Mouse (Mus musculus): ENCODE measurements around the gene Olfr1249. TPM values are rescaled to one million over a fixed set of nuclear protein-coding genes. Genes with fewer than 3 reads are reported as not detected.
"Not testable (repeated sequence)": the region's sequence is repeated elsewhere in the genome, so short reads cannot be mapped to it uniquely, and the experiment has no call there.

Gene Olfr1249
- polyA plus RNA-seq (2016; fragmentation: Nextera tagmentation; extraction: Ambion mirVana): not detected in 2 replicates

DNA sequence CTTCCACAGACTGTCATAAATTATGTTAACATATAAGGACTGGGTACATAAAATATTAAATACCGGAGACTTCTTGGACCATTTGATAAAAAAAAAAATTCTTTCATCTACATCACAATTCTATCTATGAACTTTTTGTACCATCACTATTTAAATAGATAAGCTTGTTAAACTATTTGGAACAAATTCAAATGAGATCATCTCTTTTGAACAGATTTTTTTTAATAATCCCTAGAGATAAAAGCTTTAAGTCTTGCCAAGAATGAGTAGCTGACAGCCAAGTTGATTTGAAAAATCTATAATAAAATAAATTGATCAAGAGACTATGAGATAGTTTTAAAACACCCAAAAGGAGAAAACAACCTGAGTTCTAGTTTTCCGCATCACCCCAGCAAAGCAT lies at the start of gene Olfr1249:
Gene Olfr1249 (minus strand): TSS at position 101 of the 400 bp plus-strand sequence.
- H3K4me3 ChIP-seq: no peak within 1 kb of the TSS
- 95% methylated on average over 2 of the region's 2 CpGs for WGBS

DNA sequence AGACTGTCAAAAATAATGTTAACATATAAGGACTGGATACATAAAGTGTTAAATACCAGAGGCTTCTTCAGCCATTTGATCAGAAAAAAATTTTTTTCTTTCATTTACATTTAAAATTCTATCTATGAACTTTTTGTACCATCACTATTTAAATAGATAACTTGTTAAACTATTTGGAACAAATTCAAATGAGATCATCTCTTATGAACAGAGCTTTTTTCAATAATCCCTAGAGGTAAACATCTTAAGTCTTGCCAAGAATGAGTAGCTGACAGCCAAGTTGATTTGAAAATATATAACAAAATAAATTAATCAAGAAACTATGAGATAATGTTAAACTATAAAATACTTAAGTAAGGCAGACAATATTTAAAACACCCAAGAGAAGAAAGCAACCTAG lies 37.1 kb upstream of the Olfr1249 start, which contains the start of gene Olfr1251:
Gene Olfr1251 (minus strand): TSS at position 101 of the 400 bp plus-strand sequence.
- Histone ChIP-seq H3K27ac (replicated peaks) (no peak within 1 kb of the TSS), H3K36me3 (replicated peaks) (no peaks in the 10 kb centered on the region), H3K4me3 (no peak within 1 kb of the TSS), H3K27me3 (replicated peaks; ENCODE audit: low read depth, poor library complexity, severe bottlenecking) (no peaks in the 10 kb centered on the region), H3K4me1 (no peaks in the 10 kb centered on the region), H3K9me3 (no peaks in the 10 kb centered on the region)
- DNase-seq (ENCODE audit: low spot score): no peak

More for the DNA sequence above, at the start of gene Olfr1249:
- Histone ChIP-seq H3K36me3 (replicated peaks) (no peaks in the 10 kb centered on the region), H3K4me1 (no peaks in the 10 kb centered on the region), H3K27me3 (replicated peaks; ENCODE audit: low read depth, poor library complexity, severe bottlenecking) (no peaks in the 10 kb centered on the region), H3K9me3 (no peaks in the 10 kb centered on the region), H3K27ac (replicated peaks) (no peak within 1 kb of the TSS)
- DNase-seq (ENCODE audit: low spot score): no peak

DNA sequence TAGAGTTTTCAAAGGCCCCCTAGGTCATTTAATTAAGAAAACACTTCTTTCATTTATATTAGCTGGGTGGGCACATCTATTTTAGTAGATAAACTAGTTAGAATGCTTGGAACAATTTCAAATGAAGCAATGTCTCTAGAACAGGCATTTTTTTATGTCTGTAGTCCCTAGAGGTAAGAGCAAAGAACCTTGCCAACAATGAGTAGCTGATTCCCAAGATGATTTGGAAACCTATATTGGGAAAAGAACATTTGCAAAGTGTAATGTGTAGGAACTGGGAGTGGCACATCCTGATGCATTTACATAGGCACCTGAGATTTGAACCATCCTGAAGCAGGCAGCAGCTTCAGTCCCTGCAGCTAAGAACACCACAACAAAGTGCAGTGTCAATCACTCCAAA lies 26.6 kb upstream of the Olfr1249 start, which contains the start of gene Olfr1250:
Gene Olfr1250 (minus strand): TSS at position 101 of the 400 bp plus-strand sequence.
- Histone ChIP-seq H3K4me1 (no peaks in the 10 kb centered on the region), H3K4me3 (no peak within 1 kb of the TSS), H3K9me3 (no peaks in the 10 kb centered on the region), H3K27me3 (replicated peaks; ENCODE audit: low read depth, poor library complexity, severe bottlenecking) (no peaks in the 10 kb centered on the region), H3K27ac (replicated peaks) (no peak within 1 kb of the TSS), H3K36me3 (replicated peaks) (no peaks in the 10 kb centered on the region)
- DNase-seq (ENCODE audit: low spot score): no peak

DNA sequence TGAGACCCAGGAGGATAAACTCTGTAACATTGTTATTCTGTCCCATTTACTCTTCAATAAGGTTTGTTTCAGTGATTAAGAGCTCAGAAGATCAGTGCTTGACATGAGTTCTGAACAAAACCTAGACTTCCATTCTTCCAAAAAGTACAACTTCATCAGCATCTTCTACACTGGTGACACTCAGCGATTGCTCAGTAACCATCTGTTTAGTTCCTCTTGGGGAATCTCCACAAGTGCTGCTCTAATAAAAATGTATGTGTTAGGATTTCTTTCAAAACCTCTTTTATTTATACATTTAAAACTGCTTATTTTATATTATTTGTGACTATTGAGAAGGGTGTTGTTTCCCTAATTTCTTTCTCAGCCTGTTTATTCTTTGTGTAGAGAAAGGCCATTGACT lies 16.6 kb downstream of the Olfr1249 start, which contains the start of gene Olfr1248:
Gene Olfr1248 (minus strand): TSS at position 101 of the 400 bp plus-strand sequence.
- not testable (repeated sequence) for H3K27ac ChIP-seq (replicated peaks); H3K4me3 ChIP-seq; H3K27me3 ChIP-seq (replicated peaks; ENCODE audit: low read depth, poor library complexity, severe bottlenecking); H3K4me1 ChIP-seq; H3K9me3 ChIP-seq; H3K36me3 ChIP-seq (replicated peaks); DNase-seq (ENCODE audit: low spot score)
- 96% methylated on average over 1 of the region's 1 CpGs for WGBS

DNA sequence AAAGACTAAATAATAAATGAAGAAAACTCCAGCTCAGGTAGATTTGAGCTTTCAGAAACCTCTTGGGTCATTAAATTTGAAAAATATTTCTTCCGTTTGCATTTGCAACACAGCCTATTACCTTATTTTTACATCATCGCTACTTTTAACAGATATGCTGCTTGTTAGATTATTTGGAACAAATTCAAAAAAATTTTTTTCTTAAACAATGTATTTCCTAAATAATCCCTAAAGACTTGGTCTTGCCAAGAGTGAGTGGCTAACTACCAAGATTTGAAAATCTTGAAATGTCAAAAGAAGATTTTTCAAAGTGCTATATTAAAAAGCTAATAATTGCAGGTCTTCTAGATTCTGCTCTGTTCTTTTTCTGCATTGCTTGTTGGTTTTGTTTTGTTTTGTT lies 20.8 kb downstream of the Olfr1249 start, which contains the start of gene Olfr1247:
Gene Olfr1247 (minus strand): TSS at position 101 of the 400 bp plus-strand sequence.
- Histone ChIP-seq H3K27ac (replicated peaks) (no peak within 1 kb of the TSS), H3K9me3 (no peaks in the 10 kb centered on the region), H3K4me3 (no peak within 1 kb of the TSS), H3K4me1 (no peaks in the 10 kb centered on the region), H3K36me3 (replicated peaks) (no peaks in the 10 kb centered on the region), H3K27me3 (replicated peaks; ENCODE audit: low read depth, poor library complexity, severe bottlenecking) (no peaks in the 10 kb centered on the region)
- DNase-seq (ENCODE audit: low spot score): no peak
- 95% methylated on average over 2 of the region's 2 CpGs for WGBS

DNA sequence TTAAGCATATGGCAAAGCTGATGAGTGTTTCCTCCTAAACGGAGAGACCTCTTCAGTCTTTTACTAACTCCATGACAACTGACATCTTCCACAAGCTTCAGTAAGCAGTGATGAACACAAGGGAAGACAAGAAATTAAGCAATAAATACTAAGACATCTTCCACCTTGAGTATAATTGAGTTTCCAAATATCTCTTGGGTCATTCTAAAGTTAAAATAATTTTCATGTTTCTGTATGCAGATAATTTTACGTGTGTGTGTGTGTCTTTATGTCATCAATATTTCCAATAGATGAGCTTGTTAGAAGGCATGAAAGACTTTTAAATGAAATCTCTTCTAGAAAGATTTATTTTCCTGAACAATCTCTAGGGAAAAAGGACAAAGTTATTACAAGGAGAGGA lies 41.7 kb downstream of the Olfr1249 start, which contains the start of gene Olfr1246:
Gene Olfr1246 (minus strand): TSS at position 101 of the 400 bp plus-strand sequence.
- H3K27me3 ChIP-seq (replicated peaks; ENCODE audit: low read depth, poor library complexity, severe bottlenecking): no peaks in the 10 kb centered on the region
- no peak for DNase-seq (ENCODE audit: low spot score)
- H3K36me3 ChIP-seq (replicated peaks): no peaks in the 10 kb centered on the region
- WGBS: 77% methylated on average over 2 of the region's 2 CpGs
- no peak within 1 kb of the TSS for H3K27ac ChIP-seq (replicated peaks)
- no peak within 1 kb of the TSS for H3K4me3 ChIP-seq
- no peaks in the 10 kb centered on the region for H3K4me1 ChIP-seq
- no peaks in the 10 kb centered on the region for H3K9me3 ChIP-seq

Other genes with a start within 250 kb of the Olfr1249 start
- gene Olfr1238, start 225.3 kb downstream of the Olfr1249 start, polyA plus RNA-seq (2016; fragmentation: Nextera tagmentation; extraction: Ambion mirVana): not detected in 2 replicates
- not detected in 2 replicates for gene Olfr1239, start 214.6 kb downstream of the Olfr1249 start, polyA plus RNA-seq (2016; fragmentation: Nextera tagmentation; extraction: Ambion mirVana)
- not detected in 2 replicates for gene Olfr1240, start 192.0 kb downstream of the Olfr1249 start, polyA plus RNA-seq (2016; fragmentation: Nextera tagmentation; extraction: Ambion mirVana)
- not detected in 2 replicates for gene Olfr1241, start 147.9 kb downstream of the Olfr1249 start, polyA plus RNA-seq (2016; fragmentation: Nextera tagmentation; extraction: Ambion mirVana)
- gene Olfr1242, start 136.6 kb downstream of the Olfr1249 start, polyA plus RNA-seq (2016; fragmentation: Nextera tagmentation; extraction: Ambion mirVana): not detected in 2 replicates
- gene Olfr1243, start 103.5 kb downstream of the Olfr1249 start, polyA plus RNA-seq (2016; fragmentation: Nextera tagmentation; extraction: Ambion mirVana): not detected in 2 replicates
- gene Olfr1245, start 56.5 kb downstream of the Olfr1249 start, polyA plus RNA-seq (2016; fragmentation: Nextera tagmentation; extraction: Ambion mirVana): not detected in 2 replicates
- gene Olfr1246, start 41.8 kb downstream of the Olfr1249 start, polyA plus RNA-seq (2016; fragmentation: Nextera tagmentation; extraction: Ambion mirVana): not detected in 2 replicates
- gene Olfr1247, start 20.9 kb downstream of the Olfr1249 start, polyA plus RNA-seq (2016; fragmentation: Nextera tagmentation; extraction: Ambion mirVana): not detected in 2 replicates
- not detected in 2 replicates for gene Olfr1248, start 16.7 kb downstream of the Olfr1249 start, polyA plus RNA-seq (2016; fragmentation: Nextera tagmentation; extraction: Ambion mirVana)
- gene Olfr1250, start 26.5 kb upstream of the Olfr1249 start, polyA plus RNA-seq (2016; fragmentation: Nextera tagmentation; extraction: Ambion mirVana): not detected in 2 replicates
- not detected in 2 replicates for gene Olfr1251, start 37.0 kb upstream of the Olfr1249 start, polyA plus RNA-seq (2016; fragmentation: Nextera tagmentation; extraction: Ambion mirVana)
- gene Olfr1252, start 90.0 kb upstream of the Olfr1249 start, polyA plus RNA-seq (2016; fragmentation: Nextera tagmentation; extraction: Ambion mirVana): not detected in 2 replicates
- not detected in 2 replicates for gene Olfr1253, start 122.1 kb upstream of the Olfr1249 start, polyA plus RNA-seq (2016; fragmentation: Nextera tagmentation; extraction: Ambion mirVana)
- not detected in 2 replicates for gene Olfr1254, start 158.6 kb upstream of the Olfr1249 start, polyA plus RNA-seq (2016; fragmentation: Nextera tagmentation; extraction: Ambion mirVana)
- not detected in 2 replicates for gene Olfr1255, start 177.1 kb upstream of the Olfr1249 start, polyA plus RNA-seq (2016; fragmentation: Nextera tagmentation; extraction: Ambion mirVana)
- gene Olfr1256, start 206.6 kb upstream of the Olfr1249 start, polyA plus RNA-seq (2016; fragmentation: Nextera tagmentation; extraction: Ambion mirVana): not detected in 2 replicates
- not detected in 2 replicates for gene Olfr48, start 213.2 kb upstream of the Olfr1249 start, polyA plus RNA-seq (2016; fragmentation: Nextera tagmentation; extraction: Ambion mirVana)
- gene Olfr1257, start 243.5 kb upstream of the Olfr1249 start, polyA plus RNA-seq (2016; fragmentation: Nextera tagmentation; extraction: Ambion mirVana): not detected in 2 replicates

Data from embryonic facial prominence, embryonic 10.5 days (tissue).